Comparison of ENCODE assay signal across 11 mouse cellular contexts in genomic region chr1:166255091-166255490, GRCm38 (mm10). TPM values are rescaled to one million over a fixed set of nuclear protein-coding genes. Genes with fewer than 3 reads are reported as not detected.
DNase-seq lines count a peak whose midpoint lies in the region; ATAC-seq and TF ChIP-seq lines count a peak whose summit lies in the region.
"Had no signal": no experiment of that assay in that cellular context is flagged by ENCODE, and none has a peak within 500 bp of the region (broad histone marks: within the 10 kb centered on the region; RNA-seq: fewer than 3 reads in every experiment).

No protein-coding gene starts in this region.

- H3K4me1 ChIP-seq in heart, embryonic 13.5 days: peaks cover 21% of the 10 kb centered on the region
- H3K4me1 ChIP-seq in forebrain, embryonic 15.5 days: peaks cover 32% of the 10 kb centered on the region
- H3K4me1 ChIP-seq in midbrain, embryonic 12.5 days: peaks cover 50% of the 10 kb centered on the region

- H3K4me3 ChIP-seq in heart, embryonic 13.5 days: peak overlapping the region; percentile 64
- peak overlapping the region; percentile 11 for H3K4me3 ChIP-seq in C2C12 (ENCODE audit: insufficient read depth, poor library complexity, severe bottlenecking)
- H3K4me3 ChIP-seq in forebrain, embryonic 15.5 days: peak overlapping the region; percentile 56
- H3K4me3 ChIP-seq in midbrain, embryonic 12.5 days: peak overlapping the region; percentile 54

- H3K79me3 ChIP-seq in C2C12 (ENCODE audit: low read depth): peaks cover 2% of the 10 kb centered on the region

- H3K27me3 ChIP-seq in heart, embryonic 13.5 days (replicated peaks): peaks cover 61% of the 10 kb centered on the region
- no peaks in the 10 kb centered on the region for H3K27me3 ChIP-seq in C2C12 (ENCODE audit: control insufficient read depth, insufficient read depth, insufficient read length)
- no peaks in the 10 kb centered on the region for H3K27me3 ChIP-seq in forebrain, embryonic 15.5 days
- no peaks in the 10 kb centered on the region for H3K27me3 ChIP-seq in midbrain, embryonic 12.5 days

- 33% methylated on average over 8 of the region's 8 CpGs for WGBS in heart, embryonic 13.5 days
- WGBS in forebrain, embryonic 15.5 days: 20% methylated on average over 8 of the region's 8 CpGs
- 10% methylated on average over 8 of the region's 8 CpGs for WGBS in midbrain, embryonic 12.5 days

- DNase-seq in heart, postnatal 25 days (ENCODE audit: low spot score): no peak
- DNase-seq in right cerebral cortex, adult 2 months (ENCODE audit: low spot score in 2 of 2): no peak
- no peak for DNase-seq in layer of hippocampus, postnatal 10 days (ENCODE audit: low spot score in 2 of 2)
- DNase-seq: cerebellum, postnatal 14 days had no signal

- no peak for ATAC-seq in heart, embryonic 13.5 days (ENCODE audit: extremely low read depth, insufficient number of reproducible peaks, low FRiP score, low TSS enrichment)
- no peak for ATAC-seq in forebrain, embryonic 15.5 days (replicated peaks)
- peak; percentile 2; the same call in 1 of the 2 replicates for ATAC-seq in midbrain, embryonic 12.5 days (ENCODE audit: low FRiP score, low read depth)
- no peak for ATAC-seq in cerebellum, adult (ENCODE audit: insufficient number of reproducible peaks, low FRiP score, low TSS enrichment)

- no peaks in the 10 kb centered on the region for H3K9me3 ChIP-seq in heart, embryonic 13.5 days
- no peaks in the 10 kb centered on the region for H3K9me3 ChIP-seq in forebrain, embryonic 15.5 days
- H3K9me3 ChIP-seq in midbrain, embryonic 12.5 days: no peaks in the 10 kb centered on the region
- H3K9me3 ChIP-seq: limb, embryonic 15.5 days had no signal

- H3K27ac ChIP-seq in heart, embryonic 13.5 days (replicated peaks): no peak overlapping the region
- H3K27ac ChIP-seq in forebrain, embryonic 15.5 days (replicated peaks): 0 out of 2 replicates have a peak overlapping the region, but pooled peaks have one; percentile 19
- H3K27ac ChIP-seq in midbrain, embryonic 12.5 days (replicated peaks): peak overlapping the region; percentile 79
- H3K27ac ChIP-seq: limb, embryonic 15.5 days had no signal

- no peak overlapping the region for H3ac ChIP-seq in C2C12 (ENCODE audit: control insufficient read depth, insufficient read length, low read depth)

- peaks cover 16% of the 10 kb centered on the region for H3K79me2 ChIP-seq in C2C12 (ENCODE audit: control insufficient read depth, insufficient read depth)

- H3K9ac ChIP-seq in heart, embryonic 13.5 days: no peak overlapping the region
- 0 out of 2 replicates have a peak overlapping the region, but pooled peaks have one; percentile 26 for H3K9ac ChIP-seq in forebrain, embryonic 15.5 days (replicated peaks)
- peak overlapping the region; percentile 82 for H3K9ac ChIP-seq in midbrain, embryonic 12.5 days (replicated peaks)

- H3K4me2 ChIP-seq in heart, embryonic 13.5 days: peak overlapping the region; percentile 93
- peak overlapping the region; percentile 92 for H3K4me2 ChIP-seq in forebrain, embryonic 15.5 days (replicated peaks)
- peak overlapping the region; percentile 70 for H3K4me2 ChIP-seq in midbrain, embryonic 12.5 days (replicated peaks)

- intact Hi-C loops in heart, postnatal 25 days (cut with DNase I): no loop called here

- H3K36me3 ChIP-seq in heart, embryonic 13.5 days: no peaks in the 10 kb centered on the region
- H3K36me3 ChIP-seq in C2C12 (ENCODE audit: control insufficient read depth, insufficient read depth): no peaks in the 10 kb centered on the region
- no peaks in the 10 kb centered on the region for H3K36me3 ChIP-seq in forebrain, embryonic 15.5 days
- no peaks in the 10 kb centered on the region for H3K36me3 ChIP-seq in midbrain, embryonic 12.5 days
- H3K36me3 ChIP-seq: limb, embryonic 15.5 days had no signal

- no peak for TF ChIP-seq CTCF in C2C12 (IDR thresholded peaks at IDR 0.05; ENCODE audit: control insufficient read depth, insufficient read depth, insufficient read length)

TF ChIP-seq in C2C12, 6 proteins besides CTCF, POLR2A, EP300 and RAD21:
- TF ChIP-seq MAX (IDR thresholded peaks at IDR 0.05): no peak

RNA-seq across cellular contexts. Expression of gene Ildr2, which starts 1.2 kb away (rescaled TPM):
- polyA plus RNA-seq in heart, embryonic 13.5 days (2015; fragmentation: Nextera tagmentation; extraction: Ambion mirVana): 1.2 TPM in 2 replicates
- total RNA-seq in heart, postnatal 25 days (2021): 1 to 10 TPM; 2.8 to 3.6 TPM
- polyA plus RNA-seq in C2C12 (2012; fragmentation: generic; extraction: Trizol): 8.8 TPM
- polyA plus RNA-seq in forebrain, embryonic 15.5 days (2015; fragmentation: Nextera tagmentation; extraction: Ambion mirVana): 3.5 TPM in 2 replicates
- 10.8 and 11.1 TPM in 2 replicates for polyA plus RNA-seq in midbrain, embryonic 12.5 days (2016; fragmentation: Nextera tagmentation; extraction: Ambion mirVana)
- total RNA-seq in layer of hippocampus, postnatal 10 days (2021): 10 to 100 TPM; 89.2 to 90.3 TPM

RNA-seq across cellular contexts. Expression of gene Mael, which starts 16.5 kb away (rescaled TPM):
- not detected in 2 replicates for polyA plus RNA-seq in heart, embryonic 13.5 days (2015; fragmentation: Nextera tagmentation; extraction: Ambion mirVana)
- not detected for total RNA-seq in heart, postnatal 25 days (2021)
- polyA plus RNA-seq in C2C12 (2012; fragmentation: generic; extraction: Trizol): not detected
- 0.11 TPM in 1 of 2 replicates, not detected in the other for polyA plus RNA-seq in forebrain, embryonic 15.5 days (2015; fragmentation: Nextera tagmentation; extraction: Ambion mirVana)
- polyA plus RNA-seq in midbrain, embryonic 12.5 days (2016; fragmentation: Nextera tagmentation; extraction: Ambion mirVana): 0.10 TPM in 1 of 2 replicates, not detected in the other
- under 1 TPM in 1 of 2 experiments, not detected in 1; 0.42 TPM for total RNA-seq in layer of hippocampus, postnatal 10 days (2021)
- total RNA-seq: adrenal gland, postnatal 4 days had no signal

Comparison
In these comparisons a context has a peak if more than half of its experiments do, and no peak if none do; other contexts are left out.
1. H3K4me3 ChIP-seq: peak in every context shown above with its lines; median percentile 64 in heart, embryonic 13.5 days; 56 in forebrain, embryonic 15.5 days; 54 in midbrain, embryonic 12.5 days; 11 in C2C12.